Mouse (Mus musculus): Measurements from ENCODE around the gene Thoc6.

Gene Thoc6

DNA sequence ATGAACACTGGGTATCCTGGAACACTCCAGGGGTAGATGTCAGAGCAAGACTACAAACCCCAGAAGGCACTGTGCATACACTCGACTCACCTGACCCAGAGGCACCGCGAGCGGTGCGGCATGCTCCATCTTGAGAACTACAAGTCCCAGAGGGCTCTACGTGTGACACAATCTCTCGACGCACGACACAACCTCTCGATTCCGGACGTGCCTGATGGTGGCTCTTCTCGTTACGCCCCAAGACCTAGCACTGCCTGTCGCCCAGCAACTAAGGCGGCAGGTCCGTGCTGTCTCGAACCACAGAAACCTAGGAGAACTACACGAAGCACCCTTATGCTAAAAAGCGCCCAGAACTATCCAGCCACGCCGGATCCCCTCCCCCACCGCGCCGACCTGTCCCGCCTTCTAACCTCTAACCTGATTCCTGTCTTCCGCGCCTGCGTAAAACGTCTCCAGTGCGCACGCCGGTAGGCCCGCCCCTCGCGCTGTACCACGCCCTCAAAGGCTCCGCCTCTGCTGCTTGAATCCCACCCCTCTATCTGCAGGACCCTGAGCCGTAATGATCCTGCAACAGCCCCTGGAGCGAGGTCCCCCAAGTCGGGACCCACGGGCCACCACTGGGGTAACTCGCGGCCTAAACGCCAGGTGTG is at the start of gene Thoc6, which contains the start of gene Hcfc1r1:
Thoc6 (minus strand) TSS at position 459 of the 650 bp plus-strand sequence.
Hcfc1r1 (plus strand) TSS at position 173 of the 650 bp plus-strand sequence.
- peak; percentile 91 for DNase-seq

DNA sequence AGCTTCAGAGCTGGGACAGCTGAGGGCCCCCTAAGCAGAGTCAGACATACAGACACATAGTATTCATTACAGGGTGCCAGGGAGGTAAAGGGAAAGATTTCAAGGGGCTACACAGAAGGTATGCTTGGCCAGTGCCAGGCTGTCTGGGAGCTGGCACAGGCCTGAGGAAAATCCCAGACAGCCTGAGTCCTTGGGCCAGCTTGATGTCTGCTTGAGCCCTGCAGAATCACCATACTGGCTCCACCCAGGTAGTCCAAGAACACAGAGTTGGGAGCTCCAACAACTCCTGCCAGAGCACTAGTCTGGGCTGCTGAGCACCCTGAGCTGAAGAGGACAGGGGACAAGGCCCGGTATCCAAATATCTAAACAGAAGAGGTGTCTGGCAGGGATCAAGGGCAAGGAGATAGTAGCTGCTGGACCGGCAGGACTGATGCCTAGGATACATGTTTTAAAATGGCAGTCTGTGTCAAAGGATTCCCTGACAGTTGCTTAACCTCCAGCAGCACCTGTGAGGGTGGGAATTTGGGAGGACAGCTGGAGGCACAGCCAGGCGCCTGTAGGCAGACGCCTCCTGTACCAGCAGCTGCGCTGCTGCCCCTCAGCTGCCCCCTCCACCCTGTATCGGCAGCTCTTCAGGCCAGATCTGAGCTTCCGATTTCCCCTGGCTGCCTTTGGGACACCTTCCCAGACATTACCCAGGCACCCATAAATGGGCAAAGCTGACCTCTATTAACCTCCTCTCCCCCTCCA is 48.9 kb upstream of the Thoc6 start, which contains the start of gene 1520401A03Rik:
1520401A03Rik (minus strand) TSS at position 408 of the 750 bp plus-strand sequence.
- no peak for DNase-seq

DNA sequence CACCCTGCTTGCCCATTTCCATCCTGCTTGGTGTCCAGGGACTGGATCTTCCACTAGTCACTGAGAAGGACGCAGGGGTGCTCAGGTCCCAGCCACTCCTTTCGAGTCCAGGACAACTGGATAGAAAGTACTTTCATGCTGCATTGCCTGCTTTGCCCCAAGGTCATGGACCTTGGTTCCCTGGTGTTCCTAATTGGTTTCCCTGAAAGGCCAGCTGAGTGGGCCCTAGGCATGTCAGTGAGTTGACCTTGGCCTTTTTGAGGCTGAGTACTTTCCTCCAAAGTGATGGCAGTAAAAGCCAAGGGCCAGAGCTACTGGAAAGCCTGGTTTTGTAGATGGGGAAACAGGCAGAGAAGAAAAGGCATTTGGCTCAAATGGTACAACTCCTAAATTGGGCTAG is 48.2 kb upstream of the Thoc6 start:
- DNase-seq: no peak

DNA sequence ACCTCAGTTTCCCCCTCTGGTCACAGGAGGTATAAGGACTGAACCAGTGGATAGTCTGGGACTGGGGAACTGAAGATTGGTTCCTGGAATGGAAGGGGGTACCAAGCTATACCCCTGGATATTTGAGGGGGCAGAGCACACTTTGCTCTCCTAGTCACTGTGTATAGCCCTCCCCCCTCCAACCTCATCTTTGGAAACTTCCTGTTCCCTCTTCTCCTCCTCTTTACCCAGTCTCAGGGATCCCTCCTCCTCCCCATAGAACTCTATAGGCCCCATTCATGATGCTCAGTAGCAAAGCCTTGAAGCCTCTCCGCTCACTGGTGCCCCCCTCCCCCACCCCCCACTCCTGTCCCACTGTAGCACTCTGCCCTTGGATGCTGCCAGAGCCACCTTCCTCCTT is 45.8 kb upstream of the Thoc6 start:
- DNase-seq: no peak

DNA sequence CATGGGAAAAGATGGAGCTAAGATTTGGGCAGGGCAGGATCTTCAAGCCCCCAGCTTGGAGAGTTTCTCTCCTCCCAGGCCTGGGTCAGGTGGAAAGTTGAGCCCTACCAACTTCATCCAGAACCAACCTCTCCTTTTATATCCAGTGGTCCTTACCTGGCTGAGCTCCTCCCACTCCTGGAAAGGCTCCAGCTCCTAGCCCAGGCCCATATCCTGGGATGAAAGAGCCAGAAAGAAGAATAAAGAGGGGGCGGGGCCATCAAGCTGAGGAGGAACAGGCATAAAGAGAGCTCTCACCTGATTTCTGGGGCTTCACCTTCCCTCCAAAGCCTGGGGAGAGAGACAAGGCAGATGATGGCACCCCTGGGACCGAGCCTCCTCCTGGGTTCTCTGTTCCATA is 43.3 kb upstream of the Thoc6 start:
- no peak for DNase-seq

DNA sequence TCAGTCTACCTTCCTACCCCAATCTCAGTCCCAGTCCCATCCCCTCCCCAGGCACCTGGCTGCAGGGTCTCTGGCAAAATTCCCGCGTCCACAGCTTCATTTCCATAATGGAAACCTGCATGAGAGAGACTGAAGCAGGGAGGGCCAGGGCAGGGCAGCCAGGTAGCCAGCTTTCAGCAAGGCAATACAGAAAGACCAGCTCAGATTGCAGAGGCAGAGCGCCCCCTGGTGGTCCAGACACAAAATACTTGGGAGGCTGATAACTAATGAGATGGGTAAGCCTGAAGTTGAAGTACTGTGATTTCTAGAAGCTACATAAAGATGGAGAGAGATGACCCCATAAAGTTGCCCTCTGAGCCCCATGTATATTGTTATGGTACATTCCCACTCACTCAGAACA is 32.5 kb upstream of the Thoc6 start:
- peak; percentile 81 for DNase-seq

DNA sequence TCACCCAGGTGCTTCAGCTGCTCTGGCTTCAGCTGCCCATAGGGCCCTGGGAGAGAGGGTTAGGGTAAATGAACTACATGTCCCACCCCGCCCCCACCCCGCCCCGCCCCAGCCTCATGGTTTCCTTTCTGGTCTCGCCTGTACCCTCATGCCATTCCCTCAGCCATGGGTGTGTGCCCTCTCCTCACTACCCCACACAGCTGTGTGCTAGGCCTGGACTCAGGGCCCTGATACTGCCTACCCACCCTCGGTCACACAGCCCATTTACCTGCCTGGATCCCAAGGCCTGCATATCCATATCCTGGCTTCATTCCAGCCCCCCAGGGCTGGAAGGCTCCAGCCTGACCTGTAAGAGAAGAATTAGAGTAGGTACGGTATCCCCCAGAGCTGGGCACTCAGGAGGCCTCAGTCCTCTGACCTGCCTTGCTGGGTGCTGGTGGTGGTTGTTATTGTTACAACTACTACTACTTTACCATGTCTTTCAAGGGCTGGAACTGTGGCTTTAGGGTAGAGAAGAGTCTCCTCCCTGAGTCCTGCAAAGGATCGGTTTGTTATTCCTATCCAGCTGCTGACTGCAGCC is 31.9 kb upstream of the Thoc6 start:
- no peak for DNase-seq

DNA sequence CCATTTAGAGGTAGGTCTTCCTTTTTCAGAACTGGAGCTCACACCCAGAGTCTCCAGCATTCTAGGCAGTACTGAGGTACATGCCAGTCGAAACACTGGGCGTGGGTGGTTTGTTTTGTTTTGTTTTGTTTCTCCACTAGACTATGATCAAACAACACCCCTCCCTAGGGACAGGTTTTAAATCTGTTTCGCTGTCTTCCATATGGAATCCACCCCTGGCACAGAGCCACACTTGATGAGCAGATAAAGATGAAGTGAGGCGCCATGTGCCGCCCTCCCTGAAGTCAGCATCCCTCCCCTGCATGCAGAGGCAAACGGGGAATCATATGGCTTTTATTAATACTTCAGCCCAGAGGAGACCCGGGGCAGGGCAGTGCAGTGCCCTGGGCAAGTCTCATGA is 31.1 kb upstream of the Thoc6 start:
- peak; percentile 57 for DNase-seq

DNA sequence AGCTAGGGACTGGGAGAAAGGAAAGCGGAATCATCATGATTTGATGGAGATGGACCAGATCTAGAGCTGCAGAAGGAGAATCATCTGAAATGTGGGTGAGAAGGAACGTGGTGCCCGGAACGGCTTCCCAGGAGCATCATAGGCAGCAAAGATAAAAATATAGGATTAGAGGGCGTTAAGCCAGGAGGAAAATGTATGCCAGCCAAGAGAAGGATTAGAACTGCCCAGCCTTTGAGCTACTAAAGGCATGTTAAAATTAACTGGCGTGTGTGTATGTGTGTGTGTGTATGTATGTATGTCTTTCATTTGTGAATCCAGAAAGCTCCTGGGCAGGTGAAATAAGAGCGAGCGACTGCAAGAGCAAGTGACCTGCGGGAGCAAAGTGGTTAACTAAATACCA is 29.6 kb upstream of the Thoc6 start:
- no peak for DNase-seq

DNA sequence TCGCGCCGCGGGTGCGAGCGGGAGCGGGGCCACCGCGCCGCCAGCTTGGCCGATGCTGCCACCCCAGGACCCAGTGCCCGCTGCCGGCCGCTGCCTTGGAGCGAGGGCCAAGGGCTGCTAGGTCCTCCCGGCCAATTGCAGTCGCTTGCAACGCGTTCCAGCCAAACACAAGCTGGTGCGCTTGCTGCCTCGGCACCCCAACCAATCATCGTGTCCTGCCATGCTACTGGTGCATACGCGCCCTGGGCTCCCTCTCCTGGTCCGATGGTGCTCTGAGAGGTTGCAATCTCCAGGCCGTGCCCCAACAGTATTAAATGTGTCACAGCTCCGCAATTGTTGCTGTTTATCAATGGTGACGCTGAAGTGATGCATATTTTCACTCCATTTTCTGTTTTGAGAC is 26.4 kb upstream of the Thoc6 start:
- DNase-seq: peak; percentile 91

DNA sequence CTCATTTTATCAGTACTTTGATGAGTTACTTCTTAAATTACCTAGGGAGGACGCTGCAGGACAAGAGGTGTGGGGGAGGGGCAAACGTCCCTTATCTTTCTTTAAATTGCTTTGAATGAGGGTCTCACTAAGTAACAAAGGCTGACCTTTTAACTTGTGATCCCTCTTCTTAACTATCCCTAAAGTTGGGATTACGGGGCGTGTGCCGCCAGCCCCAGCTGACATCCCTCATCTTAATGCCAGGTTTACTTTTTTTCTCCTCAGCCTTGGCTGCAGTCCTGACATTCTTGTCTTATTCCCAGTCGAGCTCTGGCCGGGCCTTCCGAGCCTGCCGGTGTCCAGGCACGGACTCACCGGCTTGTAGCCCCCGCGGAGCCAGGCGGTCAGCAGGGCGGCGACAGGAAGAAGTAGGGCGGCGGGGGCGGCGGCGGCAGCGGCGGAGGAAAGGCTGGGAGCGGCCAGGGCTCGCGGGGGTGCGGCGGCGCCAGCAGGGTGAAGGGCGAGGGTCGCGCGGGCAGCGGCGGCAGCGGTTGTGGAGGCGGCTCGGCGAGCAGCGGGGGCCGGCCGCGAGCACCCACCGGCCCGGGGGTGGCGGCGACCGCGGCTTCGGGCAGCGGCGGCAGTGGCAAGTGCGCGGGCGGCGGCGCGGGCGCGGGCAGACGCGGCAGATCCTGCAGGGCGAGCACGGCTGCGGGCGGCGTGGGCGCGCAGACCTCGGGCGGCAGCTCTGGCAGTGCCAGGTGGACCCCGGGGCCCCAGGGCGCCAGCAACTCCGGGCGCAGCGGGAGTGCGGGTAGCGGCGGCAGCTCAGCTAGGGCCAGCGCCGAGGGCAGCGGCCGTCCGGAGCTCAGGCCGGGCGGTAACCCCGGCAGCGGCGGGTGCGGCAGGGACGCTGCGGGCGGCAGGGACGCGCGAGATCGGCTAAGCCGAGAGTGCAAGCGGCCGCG is 25.7 kb upstream of the Thoc6 start:
- DNase-seq: peak; percentile 42

DNA sequence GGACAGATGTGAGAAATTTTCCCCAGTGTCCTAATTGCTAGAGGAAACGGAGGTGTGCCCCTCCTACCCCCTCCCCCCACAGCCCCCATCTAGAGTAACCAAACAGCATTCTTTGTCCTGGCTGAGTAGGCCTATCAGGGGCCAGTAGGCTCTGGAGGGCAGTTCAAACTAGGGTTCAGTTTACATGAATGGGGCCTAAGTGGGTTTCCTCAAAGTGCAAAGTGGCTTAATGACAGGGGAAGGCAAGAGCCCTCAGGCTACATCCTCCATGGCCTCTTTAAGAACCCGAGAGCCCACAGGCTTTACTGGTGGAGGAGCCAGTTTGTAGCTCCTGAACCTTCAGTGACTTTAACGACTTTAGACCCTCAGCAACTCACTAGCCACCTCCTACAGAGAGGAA is 22.1 kb upstream of the Thoc6 start:
- no peak for DNase-seq

DNA sequence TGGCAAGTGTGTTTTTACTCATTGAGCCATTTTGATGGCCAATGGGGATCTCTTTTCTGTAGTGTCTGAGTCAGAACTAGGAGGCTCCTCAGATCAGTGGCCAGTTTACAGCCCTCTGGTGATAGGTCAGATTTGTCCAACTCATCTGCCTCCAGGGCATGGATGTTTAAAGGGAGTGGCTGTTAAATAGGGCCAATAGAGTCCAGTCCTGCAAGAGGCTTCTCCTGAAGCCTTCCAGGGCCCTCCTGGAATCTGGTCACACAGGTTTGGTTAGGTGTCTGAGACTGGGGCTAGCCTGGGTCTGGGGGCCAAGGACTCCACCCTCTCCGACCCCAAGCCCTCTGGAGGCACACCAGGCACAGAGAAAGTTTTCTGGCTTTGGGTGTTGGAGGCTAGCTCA is 20.8 kb upstream of the Thoc6 start:
- no peak for DNase-seq

DNA sequence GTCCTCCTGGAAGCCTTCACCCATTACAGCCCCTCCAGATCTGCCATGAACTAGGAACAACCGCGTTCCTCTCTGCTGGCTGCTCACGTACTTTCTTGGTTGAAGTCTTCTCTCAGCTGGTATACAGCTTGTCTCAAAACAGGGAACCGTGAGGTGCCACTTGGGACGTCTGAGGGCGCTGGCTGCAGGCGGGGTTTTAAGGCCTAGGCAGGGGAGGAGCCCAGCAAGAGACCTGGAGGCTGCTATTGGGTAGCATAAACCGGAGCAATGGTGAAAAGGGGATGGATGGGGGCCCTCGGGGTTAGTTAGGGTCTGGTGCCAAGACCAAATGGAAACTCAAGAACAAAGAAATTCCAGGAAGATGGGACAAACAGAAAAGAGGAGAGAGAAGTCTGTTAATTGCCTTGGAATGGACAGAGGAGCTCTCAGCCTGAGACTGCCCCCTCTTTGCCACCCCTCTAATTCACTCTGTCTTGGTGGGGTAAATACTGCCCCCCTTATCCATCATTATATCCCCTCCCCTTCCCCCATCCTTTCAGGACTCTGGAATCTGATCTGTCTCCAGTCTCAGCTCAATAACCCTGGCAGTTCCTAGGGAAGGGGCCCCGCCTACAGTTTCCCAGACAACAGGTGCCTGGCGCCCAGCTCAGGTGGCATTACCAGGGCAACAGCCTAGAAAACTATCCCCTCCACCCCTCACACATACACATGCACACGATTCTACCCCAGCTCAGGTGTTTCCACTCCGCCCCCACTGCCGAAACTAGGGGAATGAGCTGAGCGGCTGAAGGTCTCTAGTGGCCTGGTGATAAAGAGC is 10.4 kb upstream of the Thoc6 start, which contains the start of gene Cldn9:
Cldn9 (minus strand) TSS at position 171 of the 817 bp plus-strand sequence.
- DNase-seq: no peak

DNA sequence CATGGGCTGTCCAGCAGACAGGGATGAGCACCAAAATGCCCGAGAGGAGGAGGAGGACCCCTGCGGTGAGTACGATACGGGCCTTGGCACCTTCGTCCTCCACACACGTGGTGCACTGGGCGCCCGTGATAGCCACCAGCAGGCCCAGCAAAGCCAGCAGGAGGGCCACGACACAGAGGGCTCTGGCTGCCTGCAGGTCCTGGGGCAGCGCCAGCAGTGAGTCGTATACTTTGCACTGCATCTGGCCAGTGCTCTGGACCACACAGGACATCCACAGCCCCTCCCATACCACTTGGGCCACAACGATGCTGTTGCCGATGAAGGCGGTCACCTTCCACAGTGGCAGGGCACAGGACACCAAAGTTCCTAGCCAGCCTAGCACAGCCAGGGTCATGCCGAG is 9.5 kb upstream of the Thoc6 start:
- DNase-seq: no peak

DNA sequence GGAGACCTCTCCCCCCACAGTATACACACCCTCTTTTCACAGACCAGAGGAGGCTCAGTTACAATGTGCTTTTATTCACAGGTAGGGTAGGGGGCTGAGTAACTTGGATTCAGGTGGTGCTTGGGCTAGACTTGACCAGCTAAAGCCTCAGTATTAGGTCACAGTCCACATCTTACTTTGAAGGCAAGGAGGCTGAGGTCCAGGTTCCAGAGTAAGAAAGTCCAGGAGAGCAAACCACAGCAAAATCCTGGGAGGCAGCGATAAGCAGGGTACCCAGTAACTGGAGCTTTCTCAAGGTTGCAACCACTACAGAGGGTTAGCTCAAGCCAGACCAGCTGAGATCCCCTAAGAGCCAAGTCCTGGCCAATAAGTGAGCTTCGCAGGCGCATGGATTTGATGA is 8.8 kb upstream of the Thoc6 start:
- no peak for DNase-seq

DNA sequence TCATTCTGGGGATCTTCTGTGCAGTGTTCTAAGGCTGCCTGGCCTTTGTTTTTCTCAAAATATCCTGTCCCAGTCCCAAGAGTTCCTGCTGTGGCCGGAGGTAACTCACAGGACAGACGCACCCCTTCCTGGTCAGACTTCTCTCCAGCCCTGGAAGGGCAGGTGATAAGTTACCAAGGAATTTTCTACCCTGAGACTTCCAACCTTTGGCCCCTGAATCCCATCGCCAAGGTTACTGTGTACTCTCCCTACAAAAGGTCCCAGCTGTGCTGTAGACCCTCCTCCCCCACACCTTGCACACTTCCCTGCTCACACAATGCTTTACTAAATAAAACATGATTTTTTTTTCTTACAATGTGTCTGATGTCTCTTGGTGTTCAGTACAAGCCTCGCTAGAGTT is 8.4 kb upstream of the Thoc6 start:
- no peak for DNase-seq

DNA sequence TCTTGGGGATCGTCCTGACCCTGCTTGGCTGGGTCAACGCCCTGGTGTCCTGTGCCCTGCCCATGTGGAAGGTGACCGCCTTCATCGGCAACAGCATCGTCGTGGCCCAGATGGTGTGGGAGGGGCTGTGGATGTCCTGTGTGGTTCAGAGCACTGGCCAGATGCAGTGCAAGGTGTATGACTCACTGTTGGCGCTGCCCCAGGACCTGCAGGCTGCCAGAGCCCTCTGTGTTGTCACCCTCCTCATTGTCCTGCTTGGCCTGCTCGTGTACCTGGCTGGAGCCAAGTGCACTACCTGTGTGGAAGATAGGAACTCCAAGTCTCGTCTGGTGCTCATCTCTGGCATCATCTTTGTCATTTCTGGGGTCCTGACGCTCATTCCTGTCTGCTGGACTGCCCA is 7.4 kb upstream of the Thoc6 start:
- DNase-seq: no peak

DNA sequence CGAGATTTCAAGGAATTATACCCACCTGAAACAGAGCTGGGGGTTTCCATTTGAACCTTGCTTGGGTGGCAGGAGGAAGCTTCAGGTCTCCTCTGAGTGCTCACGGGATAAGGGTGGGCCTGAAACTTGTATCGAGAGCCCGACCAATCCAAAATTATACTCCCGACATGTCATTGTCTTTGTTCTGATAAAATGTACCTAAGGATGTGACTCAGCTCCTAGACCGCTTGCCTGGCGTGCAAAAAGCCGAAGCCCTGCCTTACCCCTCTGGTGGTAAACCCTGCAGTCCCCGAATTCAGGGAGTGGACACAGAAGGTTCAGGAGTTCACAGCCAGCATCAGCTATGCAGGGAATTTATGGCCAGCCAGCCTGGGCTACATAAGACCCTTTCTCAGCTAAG is 6.7 kb upstream of the Thoc6 start:
- no peak for DNase-seq

DNA sequence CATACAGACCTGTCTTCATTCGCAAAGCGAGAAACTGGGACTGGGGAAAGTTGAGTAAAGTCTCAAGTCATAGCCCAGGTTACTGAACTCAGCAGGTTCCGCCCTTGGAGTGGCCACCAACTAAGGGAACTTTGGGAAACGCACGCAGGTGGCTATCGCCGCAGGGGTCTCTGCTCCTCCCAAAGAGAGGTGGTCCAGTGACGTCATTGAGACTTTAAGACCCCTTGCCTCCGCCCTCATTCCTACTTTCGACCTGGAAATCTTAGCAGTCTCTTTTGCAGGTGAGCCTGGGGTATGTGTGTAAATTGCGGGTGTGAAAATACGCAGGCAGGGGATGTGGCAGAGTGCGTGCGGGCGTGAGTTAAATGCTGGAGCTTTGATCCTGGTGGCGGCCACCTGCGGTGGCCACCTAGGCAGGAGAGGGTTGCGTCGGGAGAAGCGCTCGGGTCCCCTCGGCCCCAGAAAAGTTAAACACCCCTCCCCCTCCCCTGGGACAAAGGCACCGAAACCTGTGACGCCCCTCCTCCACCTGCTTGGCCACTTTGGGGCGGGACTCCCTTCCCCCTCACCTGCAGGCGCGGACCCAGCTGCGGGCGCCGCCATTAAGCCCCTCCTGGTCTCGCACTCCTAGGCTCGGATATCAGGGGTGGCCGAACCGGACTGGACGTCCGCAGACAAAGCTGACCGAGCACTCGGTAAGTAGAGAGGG is 5.6 kb upstream of the Thoc6 start, which contains the start of gene Cldn6:
Cldn6 (plus strand) TSS at position 123 of the 709 bp plus-strand sequence.
- no peak for DNase-seq

DNA sequence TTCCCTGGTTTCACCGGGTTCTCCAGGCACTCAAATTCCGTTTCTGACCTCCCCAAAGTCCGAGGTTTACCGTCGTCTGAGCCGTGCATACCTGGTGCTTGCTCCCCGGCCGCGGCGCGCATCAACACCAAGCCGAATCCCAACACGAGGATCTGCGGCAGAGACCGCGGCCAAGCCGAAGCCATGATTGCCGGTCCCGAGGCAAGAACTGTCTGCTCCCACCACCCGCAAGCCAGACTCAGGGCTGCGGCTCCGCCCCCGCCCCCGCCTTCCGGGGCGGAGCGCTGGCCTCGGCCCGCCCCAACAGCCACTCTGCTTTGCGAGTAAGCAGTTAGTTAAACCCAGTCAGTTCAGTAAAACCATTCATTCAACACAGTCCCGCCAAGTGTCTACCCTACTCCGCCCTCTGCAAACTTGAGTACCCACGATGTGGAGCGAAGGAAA is 3.6 kb upstream of the Thoc6 start, which contains the start of gene Tnfrsf12a:
Tnfrsf12a (minus strand) TSS at position 233 of the 444 bp plus-strand sequence.
- DNase-seq: peak; percentile 65
